Mouse (Mus musculus): ENCODE measurements at regions not wholly inside any gene's neighbourhood (a gene's known extent, or its start where the extent isn't known, plus 50 kb on each side); places are given as distances from the start of the nearest gene placed in this dataset.
A peak's percentile ranks its signal among the peaks of the same experiment; 100 is the strongest.

DNA sequence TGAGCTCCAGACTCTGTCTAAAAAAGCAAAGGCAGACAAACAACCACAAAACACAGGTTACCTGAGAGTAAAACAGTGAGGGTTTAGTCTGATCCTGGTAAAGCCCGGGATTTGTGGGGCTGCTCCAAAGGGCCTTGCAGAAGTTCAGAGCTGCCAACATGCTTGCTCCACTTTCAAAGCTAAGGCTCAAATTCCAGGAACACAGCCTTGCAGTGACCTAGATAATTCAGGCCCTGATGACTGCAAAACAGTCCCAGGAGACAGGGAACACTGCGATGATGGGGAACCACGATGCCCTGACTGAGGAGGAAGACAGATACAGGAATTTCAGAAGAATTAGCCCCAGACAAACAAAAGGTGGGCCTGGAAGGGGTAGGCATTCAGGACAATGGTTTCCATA is 250.0 kb downstream of the Cdh26 start:
- no peak for DNase-seq (ENCODE audit: extremely low spot score, low spot score)
- WGBS = 83% methylated on average over 3 of the region's 3 CpGs
- H3K27me3 ChIP-seq (ENCODE audit: poor library complexity, severe bottlenecking) = no peaks in the 10 kb centered on the region

GRCm38 (mm10) chr2:178684026-178684958 is 254.0 kb downstream of the Cdh26 start:
- Histone ChIP-seq H3K27me3 (ENCODE audit: poor library complexity, severe bottlenecking) (no peaks in the 10 kb centered on the region), H3K9me3 (no peaks in the 10 kb centered on the region), H3K4me1 (peaks cover 26% of the 10 kb centered on the region), H3K36me3 (replicated peaks) (no peaks in the 10 kb centered on the region), H3K4me3 (no peak overlapping the region), H3K27ac (no peak overlapping the region; the same call in 1 of the 2 replicates)
- no peak for DNase-seq (ENCODE audit: extremely low spot score, low spot score)
- WGBS = 79% methylated on average over 9 of the region's 9 CpGs

More for the DNA sequence above, 250.0 kb downstream of the Cdh26 start:
- Histone ChIP-seq H3K4me3 (no peak overlapping the region), H3K27ac (no peak overlapping the region), H3K9me3 (no peaks in the 10 kb centered on the region), H3K36me3 (replicated peaks) (no peaks in the 10 kb centered on the region), H3K4me1 (peaks cover 15% of the 10 kb centered on the region)

DNA sequence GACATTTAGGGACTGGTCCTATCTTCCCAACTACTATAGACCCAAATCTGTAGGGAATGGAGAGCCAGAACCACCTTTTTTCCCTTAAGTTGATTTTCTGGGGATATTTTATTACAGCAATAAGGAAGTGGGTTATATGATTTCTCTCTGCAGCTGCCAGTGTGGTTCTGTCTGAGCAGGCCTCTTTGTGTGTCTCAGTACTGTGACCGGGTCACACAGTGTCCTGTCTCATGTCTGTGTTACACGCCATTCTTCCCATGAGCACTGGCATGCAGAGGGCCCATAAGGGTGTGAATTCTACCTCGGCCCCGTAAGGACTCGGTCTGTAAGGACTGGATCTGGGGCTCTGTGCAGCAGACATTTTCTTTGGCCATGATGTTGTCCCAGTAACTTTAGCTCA is 254.9 kb downstream of the Cdh26 start:
- H3K27ac ChIP-seq = no peak overlapping the region
- no peaks in the 10 kb centered on the region for H3K9me3 ChIP-seq
- no peaks in the 10 kb centered on the region for H3K36me3 ChIP-seq (replicated peaks)
- peaks cover 26% of the 10 kb centered on the region for H3K4me1 ChIP-seq
- no peak overlapping the region for H3K4me3 ChIP-seq
- no peaks in the 10 kb centered on the region for H3K27me3 ChIP-seq (ENCODE audit: poor library complexity, severe bottlenecking)
- 91% methylated on average over 5 of the region's 5 CpGs for whole genome bisulfite sequencing
- DNase-seq (ENCODE audit: extremely low spot score, low spot score) = no peak

DNA sequence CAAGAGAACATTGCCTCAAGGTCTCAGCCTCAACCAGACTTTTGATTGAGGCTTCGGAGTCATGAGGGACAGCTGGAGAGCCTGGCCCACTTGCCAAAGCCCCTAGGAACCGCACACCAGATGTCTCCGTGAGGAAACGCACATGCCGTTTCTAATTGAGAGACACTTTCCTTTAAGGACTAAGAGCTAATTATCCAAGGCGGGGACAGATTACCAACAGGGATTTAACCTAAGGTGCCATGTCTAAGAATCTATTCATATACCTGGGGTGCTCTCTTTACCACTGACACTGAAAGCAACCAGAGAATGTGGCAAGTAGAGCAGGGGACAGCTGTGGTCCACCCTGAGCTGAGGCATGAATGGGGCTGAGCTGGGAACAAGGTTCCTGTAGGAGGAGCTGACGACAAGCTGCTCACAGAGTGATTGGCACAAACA is 255.9 kb downstream of the Cdh26 start:
- Histone ChIP-seq H3K9me3 (no peaks in the 10 kb centered on the region), H3K27ac (0 out of 2 replicates have a peak overlapping the region, but pooled peaks have one; percentile 4), H3K4me1 (peaks cover 26% of the 10 kb centered on the region), H3K36me3 (replicated peaks) (no peaks in the 10 kb centered on the region), H3K27me3 (ENCODE audit: poor library complexity, severe bottlenecking) (no peaks in the 10 kb centered on the region), H3K4me3 (no peak overlapping the region)
- WGBS = 57% methylated on average over 7 of the region's 7 CpGs
- no peak for DNase-seq (ENCODE audit: extremely low spot score, low spot score)

GRCm38 (mm10) chr2:178688586-178688985 is 258.3 kb downstream of the Cdh26 start:
- no peaks in the 10 kb centered on the region for H3K27me3 ChIP-seq (ENCODE audit: poor library complexity, severe bottlenecking)
- no peak overlapping the region for H3K27ac ChIP-seq
- H3K4me1 ChIP-seq = peaks cover 29% of the 10 kb centered on the region
- H3K9me3 ChIP-seq = no peaks in the 10 kb centered on the region
- WGBS = 74% methylated on average over 6 of the region's 6 CpGs
- no peak for DNase-seq (ENCODE audit: extremely low spot score, low spot score)
- no peak overlapping the region for H3K4me3 ChIP-seq
- no peaks in the 10 kb centered on the region for H3K36me3 ChIP-seq (replicated peaks)

DNA sequence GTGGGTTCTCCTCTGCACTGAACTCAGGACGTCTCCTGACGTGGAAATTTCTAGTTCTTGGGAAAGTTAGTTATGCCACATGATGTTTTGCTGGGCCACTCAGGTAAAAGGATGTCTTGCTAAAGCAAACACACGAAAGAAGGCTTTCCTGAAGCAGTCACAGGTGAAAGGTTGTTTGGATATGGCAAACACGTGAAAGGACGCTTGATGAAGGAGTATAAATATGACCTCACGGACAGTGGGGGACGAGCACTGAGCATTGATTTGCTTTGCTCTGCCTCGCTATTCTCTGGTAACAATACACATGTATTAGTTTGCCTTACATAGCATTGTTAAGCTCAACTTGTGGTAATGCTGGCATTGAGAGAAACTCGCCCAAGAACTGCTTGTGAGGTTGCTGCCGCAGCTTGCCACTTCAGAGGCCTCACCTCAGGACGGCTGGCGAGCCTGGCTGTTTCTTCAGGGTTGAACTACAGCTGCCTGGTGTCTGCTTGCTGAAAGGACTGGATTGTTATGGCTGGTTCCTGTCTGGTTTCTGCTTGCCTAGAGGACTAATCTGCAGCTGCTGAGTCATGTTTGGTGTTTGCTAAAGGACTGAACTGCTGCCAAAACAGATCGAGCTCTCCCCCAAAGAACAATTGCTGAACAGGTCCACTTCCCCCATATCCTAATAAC is 261.0 kb downstream of the Cdh26 start:
- Histone ChIP-seq H3K4me3 (no peak overlapping the region), H3K27ac (no peak overlapping the region), H3K4me1 (peaks cover 12% of the 10 kb centered on the region), H3K36me3 (replicated peaks) (no peaks in the 10 kb centered on the region), H3K27me3 (ENCODE audit: poor library complexity, severe bottlenecking) (no peaks in the 10 kb centered on the region), H3K9me3 (no peaks in the 10 kb centered on the region)
- 85% methylated on average over 13 of the region's 13 CpGs for WGBS
- no peak for DNase-seq (ENCODE audit: extremely low spot score, low spot score)

DNA sequence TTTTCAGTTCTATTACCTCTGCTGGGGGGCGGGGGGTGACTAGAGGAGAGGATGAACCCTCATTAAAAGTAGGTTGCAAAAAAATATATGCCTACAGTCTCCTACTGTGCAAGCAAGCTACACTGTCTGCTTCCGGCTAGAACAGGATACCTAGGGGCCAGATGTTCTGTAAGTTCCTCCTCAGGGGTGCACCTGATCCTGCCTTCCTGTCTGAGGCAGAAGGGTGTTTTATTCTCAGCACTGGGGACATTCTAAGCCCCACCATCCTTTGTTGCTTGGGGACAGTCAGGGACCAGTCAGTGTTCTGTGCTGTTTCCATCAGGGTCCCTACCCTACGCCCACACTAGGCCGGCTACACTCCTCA is 261.5 kb downstream of the Cdh26 start:
- DNase-seq (ENCODE audit: extremely low spot score, low spot score) = no peak
- Histone ChIP-seq H3K4me1 (peaks cover 9% of the 10 kb centered on the region; the same call in 1 of the 2 replicates), H3K27ac (no peak overlapping the region), H3K27me3 (ENCODE audit: poor library complexity, severe bottlenecking) (no peaks in the 10 kb centered on the region), H3K4me3 (no peak overlapping the region), H3K36me3 (replicated peaks) (no peaks in the 10 kb centered on the region), H3K9me3 (no peaks in the 10 kb centered on the region)
- 76% methylated on average over 4 of the region's 4 CpGs for WGBS

GRCm38 (mm10) chr2:178692231-178692630 is 261.9 kb downstream of the Cdh26 start:
- no peaks in the 10 kb centered on the region for H3K27me3 ChIP-seq (ENCODE audit: poor library complexity, severe bottlenecking)
- H3K27ac ChIP-seq = no peak overlapping the region
- no peaks in the 10 kb centered on the region for H3K36me3 ChIP-seq (replicated peaks)
- no peak for DNase-seq (ENCODE audit: extremely low spot score, low spot score)
- no peaks in the 10 kb centered on the region for H3K9me3 ChIP-seq
- peaks cover 8% of the 10 kb centered on the region; the same call in 1 of the 2 replicates for H3K4me1 ChIP-seq
- WGBS = 77% methylated on average over 3 of the region's 3 CpGs
- no peak overlapping the region for H3K4me3 ChIP-seq

- H3K9me3 ChIP-seq = no peaks in the 10 kb centered on the region
- H3K4me3 ChIP-seq = no peak overlapping the region
- WGBS = 85% methylated on average over 13 of the region's 13 CpGs
- H3K4me1 ChIP-seq = no peaks in the 10 kb centered on the region
- H3K27me3 ChIP-seq (ENCODE audit: poor library complexity, severe bottlenecking) = no peaks in the 10 kb centered on the region
- no peaks in the 10 kb centered on the region for H3K36me3 ChIP-seq (replicated peaks)
- H3K27ac ChIP-seq = no peak overlapping the region
- no peak for DNase-seq (ENCODE audit: extremely low spot score, low spot score)
These were observed 268.3 kb downstream of the Cdh26 start for GRCm38 (mm10) chr2:178698648-178699047.

DNA sequence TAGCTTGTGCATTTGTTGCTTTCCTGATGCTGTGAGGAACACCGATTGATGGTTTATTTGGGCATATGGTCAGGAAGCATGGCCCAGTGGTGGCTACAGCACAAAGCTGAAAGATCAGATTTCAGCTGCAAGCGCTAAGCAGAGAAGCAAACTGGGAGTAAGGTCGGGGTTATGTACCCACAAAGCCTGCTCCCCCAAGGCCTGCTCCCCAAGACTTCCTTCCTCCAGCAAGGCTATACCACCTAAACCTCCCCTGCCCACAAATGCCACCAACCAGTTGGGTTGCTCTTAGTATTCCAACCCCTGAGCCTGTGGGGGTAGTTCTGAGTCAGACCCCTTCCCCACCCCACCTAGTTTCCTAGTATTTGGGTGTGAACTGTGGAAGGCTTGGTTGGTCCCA is 270.5 kb downstream of the Cdh26 start:
- 88% methylated on average over 3 of the region's 3 CpGs for WGBS
- no peaks in the 10 kb centered on the region for H3K36me3 ChIP-seq (replicated peaks)
- no peak for DNase-seq (ENCODE audit: extremely low spot score, low spot score)
- H3K27me3 ChIP-seq (ENCODE audit: poor library complexity, severe bottlenecking) = no peaks in the 10 kb centered on the region
- H3K4me1 ChIP-seq = no peaks in the 10 kb centered on the region
- H3K9me3 ChIP-seq = no peaks in the 10 kb centered on the region
- H3K4me3 ChIP-seq = no peak overlapping the region
- H3K27ac ChIP-seq = no peak overlapping the region

DNA sequence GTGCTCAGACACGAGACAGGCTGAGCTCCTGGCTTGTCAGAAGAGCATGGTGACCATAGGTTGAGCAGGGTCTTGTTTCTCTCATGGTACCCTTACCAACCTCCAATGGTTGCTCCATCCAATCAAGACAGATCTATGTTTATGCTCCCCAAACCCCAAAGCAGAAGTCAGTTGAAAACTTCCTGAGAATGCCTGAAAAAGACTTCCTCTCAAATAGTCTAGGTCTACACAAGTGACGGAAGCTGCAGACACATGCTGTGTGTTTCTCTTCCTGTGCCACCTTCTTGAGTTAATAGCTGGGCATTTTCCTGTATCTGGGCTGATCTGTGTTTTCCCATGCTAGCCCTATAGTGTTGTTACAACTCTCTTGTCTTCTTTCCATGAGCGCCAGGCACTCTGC is 274.2 kb downstream of the Cdh26 start:
- H3K27ac ChIP-seq = no peak overlapping the region

GRCm38 (mm10) chr2:178708649-178709048 is 278.3 kb downstream of the Cdh26 start:
- no peak for DNase-seq (ENCODE audit: extremely low spot score, low spot score)
- H3K27ac ChIP-seq = no peak overlapping the region
- no peaks in the 10 kb centered on the region for H3K9me3 ChIP-seq
- peaks cover 11% of the 10 kb centered on the region; the same call in 1 of the 2 replicates for H3K27me3 ChIP-seq (ENCODE audit: poor library complexity, severe bottlenecking)
- H3K4me1 ChIP-seq = peaks cover 30% of the 10 kb centered on the region
- H3K4me3 ChIP-seq = no peak overlapping the region
- 86% methylated on average over 2 of the region's 2 CpGs for WGBS
- H3K36me3 ChIP-seq (replicated peaks) = no peaks in the 10 kb centered on the region

More for the DNA sequence above, 274.2 kb downstream of the Cdh26 start:
- WGBS = 90% methylated on average over 3 of the region's 3 CpGs
- Histone ChIP-seq H3K27me3 (ENCODE audit: poor library complexity, severe bottlenecking) (0 out of 2 replicates have a peak, but pooled peaks cover 3% of the 10 kb centered on the region), H3K4me3 (no peak overlapping the region), H3K36me3 (replicated peaks) (no peaks in the 10 kb centered on the region), H3K9me3 (no peaks in the 10 kb centered on the region), H3K4me1 (no peaks in the 10 kb centered on the region)
- DNase-seq (ENCODE audit: extremely low spot score, low spot score) = no peak
